Mouse (Mus musculus): ENCODE data around the gene Tlr6.

The Tlr6 gene

DNA sequence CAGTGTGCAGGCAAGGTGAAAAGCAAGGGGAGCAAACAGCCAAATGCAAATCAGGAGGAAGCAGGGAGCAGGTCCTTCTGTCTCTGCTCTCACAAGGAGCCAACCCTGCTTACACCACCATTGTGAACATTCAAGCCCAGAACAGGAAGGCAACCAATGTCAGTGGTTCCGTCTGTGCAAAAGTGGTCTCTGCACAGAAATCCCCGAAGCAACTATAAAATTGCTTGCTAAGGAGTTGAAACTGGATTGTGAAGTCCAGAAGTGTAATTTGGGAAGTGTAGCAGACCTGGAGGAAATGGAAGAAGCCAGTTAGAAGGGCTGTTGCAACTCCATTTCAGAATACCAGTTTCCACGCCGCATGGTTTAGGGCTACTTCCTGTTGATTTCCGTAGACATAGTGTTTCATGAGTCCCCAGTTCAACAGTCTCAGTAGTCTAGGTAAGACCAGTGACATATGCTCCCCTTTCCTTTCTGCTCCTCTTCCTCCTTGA, 37.0 kb downstream of the Tlr6 start:
- DNase-seq = peak; percentile 44 to 51

DNA sequence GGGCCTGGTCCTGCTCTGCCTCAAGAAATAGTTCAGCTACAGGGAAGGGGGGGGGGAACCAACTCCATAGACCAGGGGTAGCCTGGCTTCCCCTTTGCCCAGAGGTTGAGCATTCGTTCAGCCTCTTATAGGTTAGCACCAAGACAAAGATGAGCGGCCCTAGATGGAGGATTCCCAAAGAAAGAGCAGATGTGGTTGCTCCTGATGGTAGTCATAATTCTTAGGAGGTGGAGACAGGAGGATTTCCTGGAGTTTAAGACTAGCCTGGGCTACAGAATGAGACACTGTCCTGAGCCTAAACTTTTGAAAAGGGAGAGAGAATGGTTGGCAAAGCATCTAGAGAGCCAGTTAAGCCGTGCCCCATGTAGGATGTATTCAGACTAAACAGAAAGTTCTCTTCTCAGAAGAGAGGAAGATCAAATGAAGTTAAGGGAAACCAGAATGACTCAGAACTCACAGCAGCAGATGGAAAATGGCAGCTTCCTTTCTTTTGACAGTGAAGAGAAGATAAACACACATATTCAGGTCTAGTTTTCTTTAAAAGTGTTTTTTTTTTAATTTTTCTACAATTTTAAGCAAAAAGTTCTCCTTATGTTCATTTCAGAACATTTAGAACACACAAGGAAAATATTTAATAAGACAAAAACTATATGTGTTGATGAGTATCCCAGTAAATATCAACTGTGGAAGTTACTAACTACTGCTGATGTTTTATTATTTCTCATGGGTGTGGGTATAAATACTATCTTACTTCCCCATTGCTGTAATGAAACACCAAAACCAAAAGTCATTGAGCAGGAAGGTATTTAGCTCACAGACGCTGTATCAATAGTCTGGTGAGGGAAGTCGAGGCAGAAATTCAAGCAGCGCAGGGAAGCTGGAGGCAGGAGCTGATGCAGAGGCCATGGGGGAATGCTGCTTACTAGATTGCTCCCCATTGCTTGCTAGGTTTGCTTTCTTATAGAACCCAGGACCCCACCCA, 41.0 kb downstream of the Tlr6 start:
- no peak for DNase-seq

DNA sequence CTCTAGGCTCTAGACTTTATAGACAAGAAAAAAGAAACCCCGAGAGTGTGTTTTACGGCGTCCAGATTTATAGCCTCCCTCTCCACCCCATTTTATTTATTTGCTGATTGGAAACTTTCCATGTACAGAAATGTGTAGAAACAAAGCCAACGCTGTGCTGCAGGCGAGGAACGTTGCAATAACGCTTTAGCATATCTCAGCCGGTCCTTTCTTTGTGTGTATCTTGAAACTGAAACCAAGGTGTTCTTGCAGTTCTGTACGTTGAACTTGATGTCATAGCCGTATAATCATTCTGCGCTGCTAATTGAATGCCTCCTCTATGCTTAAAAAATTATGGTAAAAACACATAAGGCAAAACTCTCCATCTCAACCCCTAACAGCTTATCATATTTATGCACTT, 42.2 kb downstream of the Tlr6 start:
- no peak for DNase-seq

DNA sequence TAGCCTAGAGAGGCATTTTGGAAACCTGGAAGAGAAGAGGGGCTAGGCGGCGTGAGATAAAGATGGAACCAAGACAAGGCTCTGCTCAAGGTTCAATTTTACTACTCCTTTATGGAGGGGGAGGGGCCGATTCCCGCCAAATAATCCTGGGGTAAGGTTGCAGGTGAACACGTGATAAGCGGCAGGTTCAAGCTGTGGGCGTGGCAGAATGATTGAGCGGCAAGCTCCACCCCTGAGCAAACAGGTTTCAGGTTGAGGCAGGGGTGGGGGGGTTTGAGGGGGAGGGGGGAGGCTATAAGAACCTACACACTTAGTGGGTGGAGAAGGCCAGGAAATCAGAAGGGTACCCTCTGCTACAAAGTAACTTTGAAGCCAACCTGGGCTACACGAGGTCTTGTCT, 42.7 kb downstream of the Tlr6 start:
- DNase-seq = no peak

DNA sequence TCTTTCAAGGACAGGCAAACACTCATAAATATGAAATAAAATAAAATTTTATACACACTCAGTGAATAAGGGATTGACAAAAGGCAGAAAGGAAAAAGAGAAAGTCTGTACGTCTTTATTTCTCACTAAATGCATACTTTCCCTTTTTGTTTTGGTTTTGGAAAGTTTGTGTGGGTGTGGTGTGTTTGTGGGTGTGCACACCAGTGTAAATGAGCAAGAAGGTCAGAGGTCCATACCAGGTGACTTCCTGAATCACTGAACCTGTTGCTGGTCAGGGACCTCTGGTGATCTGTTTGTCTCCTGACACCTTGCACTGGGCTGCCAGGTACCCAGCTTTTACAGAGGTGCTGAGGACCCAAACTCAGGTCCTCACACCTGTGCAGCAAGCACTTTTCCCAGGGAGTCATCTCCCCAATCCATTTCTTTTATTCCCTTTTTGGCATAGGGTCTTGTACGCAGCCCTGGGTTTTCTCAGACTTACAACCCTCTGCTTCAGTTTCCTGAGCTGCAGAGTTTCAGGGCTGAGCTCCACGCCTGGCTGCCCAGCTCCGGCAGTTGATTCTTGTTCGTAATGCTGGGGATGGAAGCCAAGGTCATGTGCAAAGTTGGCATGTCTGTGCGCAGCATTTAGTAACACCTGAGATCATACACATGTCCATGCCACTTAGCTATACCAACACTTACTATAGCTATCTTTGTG, 51.2 kb downstream of the Tlr6 start:
- DNase-seq = peak; percentile 39 to 42

DNA sequence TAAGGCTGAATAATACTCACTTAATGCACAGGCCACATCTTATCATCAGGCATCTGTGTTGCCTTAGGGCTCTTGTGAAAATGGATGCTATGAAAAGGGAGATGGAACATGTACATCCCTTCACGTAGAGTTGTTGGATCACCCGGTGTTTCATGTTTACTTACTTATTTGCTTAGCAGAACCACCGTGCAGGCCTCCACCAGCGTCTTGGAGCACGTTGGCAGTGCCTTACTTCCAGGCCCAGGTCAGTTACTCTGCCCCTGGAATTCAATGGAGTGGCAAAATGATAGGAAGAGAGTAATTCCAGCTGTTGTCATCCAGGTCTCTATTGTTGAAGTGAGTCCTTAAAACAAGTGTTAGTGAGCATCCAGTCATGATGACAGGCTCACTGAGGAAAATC, 52.0 kb downstream of the Tlr6 start:
- DNase-seq = no peak

DNA sequence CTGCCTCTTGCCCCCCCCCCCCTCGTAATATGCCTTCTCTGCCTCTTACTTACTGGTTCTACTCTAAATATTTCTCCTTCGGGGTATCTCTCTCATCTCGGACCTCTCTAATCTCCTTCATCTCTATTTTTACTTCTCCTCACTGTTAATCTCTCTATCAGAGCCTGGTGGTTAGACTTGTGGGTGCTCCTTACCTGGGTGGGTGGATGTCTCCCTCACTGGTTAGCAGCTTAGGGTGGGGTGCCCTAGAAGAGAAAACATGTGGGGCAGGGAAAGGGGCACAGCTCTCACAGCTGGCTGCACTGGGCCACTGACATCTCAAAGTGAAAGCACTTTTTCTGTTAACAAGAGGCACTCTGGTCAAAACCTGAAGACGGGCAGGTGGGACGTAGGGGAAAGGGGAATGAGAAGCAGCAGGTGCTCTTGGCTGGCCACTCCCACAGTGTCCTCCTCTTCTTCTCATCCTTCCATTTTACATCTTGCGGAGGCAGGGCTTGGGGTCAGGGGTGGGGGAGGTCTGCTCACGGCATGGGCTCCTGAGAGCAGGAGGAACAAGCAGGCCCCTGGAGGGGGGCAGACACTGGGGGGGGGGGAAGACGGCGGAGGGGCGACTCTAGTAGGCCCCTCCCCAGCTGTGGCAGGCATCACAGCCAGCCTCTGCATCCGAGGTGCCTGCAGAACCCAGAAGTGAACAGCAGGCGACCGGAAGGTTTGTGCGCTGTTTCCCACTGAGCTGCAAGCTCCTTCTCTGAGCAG, 54.2 kb downstream of the Tlr6 start:
- peak in 1 of 2 experiments; percentile 39 for DNase-seq
